Mouse (Mus musculus) midbrain, embryonic 14.5 days (tissue): Measurements from ENCODE around the gene Mpp3. TPM values are rescaled to one million over a fixed set of nuclear protein-coding genes. Genes with fewer than 3 reads are reported as not detected.

Experiments used
- ATAC-seq: fragments of 200-750 bp; cut with Nextera tagmentation; 2 replicates; pipeline ENCODE4 v1.8.0; 2017; ENCODE audit warnings: moderate number of reproducible peaks, moderate library complexity; ENCODE audit not compliant: low FRiP score, low TSS enrichment
- DNase-seq: peaks from one replicate; pipeline ENCODE4 v3.0.0-alpha.2; 2015
- H3K27ac ChIP-seq: fragments of 300-500 bp; sonication (generic); replicated peaks from 2 replicates; pipeline ENCODE4 v1.5.1; 2014; ENCODE audit warnings: mild to moderate bottlenecking, low read depth, low read length, moderate library complexity
- H3K27me3 ChIP-seq: fragments of 300-500 bp; sonication (generic); 2 replicates; pipeline ENCODE4 v1.6.1; 2014; ENCODE audit warnings: low read length, control low read depth, mixed read lengths; ENCODE audit not compliant: control insufficient read depth, insufficient read depth
- H3K36me3 ChIP-seq: fragments of 300-500 bp; sonication (generic); 2 replicates; pipeline ENCODE4 v1.6.1; 2014; ENCODE audit warnings: low read length, control low read depth; ENCODE audit not compliant: control insufficient read depth, insufficient read depth
- H3K4me1 ChIP-seq: fragments of 300-500 bp; sonication (generic); 2 replicates; pipeline ENCODE4 v1.6.1; 2014; ENCODE audit warnings: mild to moderate bottlenecking, antibody characterized with exemption, low read length, control low read depth; ENCODE audit not compliant: control insufficient read depth, insufficient read depth
- H3K4me2 ChIP-seq: fragments of 300-500 bp; sonication (generic); 2 replicates; pipeline ENCODE4 v1.6.1; 2014; ENCODE audit warnings: mild to moderate bottlenecking, low read length, moderate library complexity
- H3K4me3 ChIP-seq: fragments of 300-500 bp; sonication (generic); replicated peaks from 2 replicates; pipeline ENCODE4 v1.5.1; 2014; ENCODE audit warnings: low read depth, low read length
- H3K9ac ChIP-seq: fragments of 300-500 bp; sonication (generic); replicated peaks from 2 replicates; pipeline ENCODE4 v1.6.1; 2014; ENCODE audit warnings: mild to moderate bottlenecking, low read length, moderate library complexity
- H3K9me3 ChIP-seq: fragments of 300-500 bp; sonication (generic); 2 replicates; pipeline ENCODE4 v1.6.1; 2016; ENCODE audit warnings: low read length, control low read depth, mixed read lengths; ENCODE audit not compliant: control insufficient read depth
- WGBS: fragments of 180-500 bp; shearing (Covaris S2); extraction: QIAGEN DNeasy Blood & Tissue Kit; methylation state at CpG from one replicate; pipeline ENCODE4 v1.1.7; 2014; 5-methylcytosine and 5-hydroxymethylcytosine counted together
- polyA plus RNA-seq: library from polyadenylated mRNA; unstranded; fragments of >200 nt; fragmentation: Nextera tagmentation; extraction: Ambion mirVana; gene quantifications from 2 replicates; pipeline ENCODE4 v1.2.1, GENCODE M21; 2014

Gene Mpp3
- polyA plus RNA-seq, 1 experiment from 2014 or later, result 54.2 TPM

- Histone ChIP-seq H3K9ac (peak overlapping the region; percentile 21; the same call in 1 of the 2 replicates), H3K4me3 (peak overlapping the region; percentile 28), H3K36me3 (peaks cover 49% of the 10 kb centered on the region), H3K4me1 (0 out of 2 replicates have a peak, but pooled peaks cover 3% of the 10 kb centered on the region), H3K27ac (no peak overlapping the region), H3K9me3 (no peaks in the 10 kb centered on the region), H3K4me2 (peak overlapping the region; percentile 58), H3K27me3 (no peaks in the 10 kb centered on the region)
- WGBS, result 4% methylated on average over 23 of the region's 23 CpGs
- DNase-seq, result peak; percentile 89
- ATAC-seq, result peak; percentile 64
Measured at GRCm38 (mm10) chr11:102061236-102061940, 33.1 kb upstream of the Mpp3 start.

- Histone ChIP-seq H3K4me2 (no peak overlapping the region), H3K36me3 (peaks cover 12% of the 10 kb centered on the region), H3K4me1 (no peaks in the 10 kb centered on the region), H3K27ac (no peak overlapping the region), H3K27me3 (no peaks in the 10 kb centered on the region), H3K9ac (no peak overlapping the region), H3K9me3 (no peaks in the 10 kb centered on the region), H3K4me3 (no peak overlapping the region)
- no peak for ATAC-seq
- 28% methylated on average over 9 of the region's 9 CpGs for WGBS
- peak; percentile 73 for DNase-seq
Measured at GRCm38 (mm10) chr11:102053847-102054246, 25.6 kb upstream of the Mpp3 start.

DNA sequence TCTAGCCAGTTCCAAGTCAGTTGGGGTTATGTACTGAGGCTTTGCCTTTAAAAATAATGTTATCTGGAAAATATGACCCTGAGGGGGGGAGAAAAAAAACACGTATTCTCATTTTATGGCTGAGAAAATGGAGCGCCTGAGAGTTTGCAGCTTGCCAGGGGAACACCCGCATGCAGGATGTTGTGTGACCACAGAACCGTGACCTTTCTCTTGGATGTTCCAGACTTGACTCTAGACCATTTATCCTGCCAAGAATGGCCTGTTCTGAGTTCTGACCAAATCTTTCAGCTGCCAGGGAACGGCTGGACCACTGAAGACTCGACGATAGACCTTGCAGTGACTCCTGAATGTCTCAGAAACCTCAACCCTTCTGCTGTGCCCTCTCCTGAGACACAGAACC is 24.9 kb upstream of the Mpp3 start:
- no peak overlapping the region for H3K9ac ChIP-seq
- H3K4me2 ChIP-seq, result no peak overlapping the region
- H3K9me3 ChIP-seq, result no peaks in the 10 kb centered on the region
- no peak for DNase-seq
- no peak for ATAC-seq
- H3K4me3 ChIP-seq, result no peak overlapping the region
- no peaks in the 10 kb centered on the region for H3K4me1 ChIP-seq
- H3K27ac ChIP-seq, result no peak overlapping the region
- WGBS, result 82% methylated on average over 7 of the region's 7 CpGs
- H3K36me3 ChIP-seq, result peaks cover 5% of the 10 kb centered on the region; the same call in 1 of the 2 replicates
- H3K27me3 ChIP-seq, result no peaks in the 10 kb centered on the region

DNA sequence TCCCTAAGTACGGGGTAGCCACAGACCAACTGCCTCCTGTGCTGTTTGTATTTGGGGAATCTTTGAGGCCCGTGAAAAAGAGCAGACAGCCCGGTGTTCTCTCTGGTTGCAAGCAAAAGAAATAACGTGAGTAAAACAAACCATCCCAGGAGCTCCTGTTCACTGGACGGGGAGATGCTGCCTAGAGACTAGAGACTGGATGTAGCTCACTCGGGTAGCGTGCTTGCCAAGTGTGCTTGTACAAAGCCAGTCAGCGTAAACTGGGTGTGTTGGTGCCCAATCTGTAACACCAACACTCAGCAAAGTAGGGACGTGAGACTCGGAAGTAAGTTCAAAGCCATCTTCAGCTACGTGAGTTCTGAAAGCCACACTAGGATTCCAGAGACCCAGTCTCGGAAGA is 24.4 kb upstream of the Mpp3 start:
- Histone ChIP-seq H3K9ac (no peak overlapping the region), H3K9me3 (no peaks in the 10 kb centered on the region), H3K4me2 (no peak overlapping the region), H3K4me3 (no peak overlapping the region), H3K27me3 (no peaks in the 10 kb centered on the region), H3K36me3 (peaks cover under 1% of the 10 kb centered on the region; the same call in 1 of the 2 replicates), H3K27ac (no peak overlapping the region), H3K4me1 (no peaks in the 10 kb centered on the region)
- DNase-seq (no peak), ATAC-seq (no peak)
- WGBS, result 83% methylated on average over 12 of the region's 12 CpGs

GRCm38 (mm10) chr11:102051954-102052353 is 23.7 kb upstream of the Mpp3 start:
- Histone ChIP-seq H3K36me3 (no peaks in the 10 kb centered on the region), H3K4me1 (no peaks in the 10 kb centered on the region), H3K27me3 (no peaks in the 10 kb centered on the region), H3K4me2 (no peak overlapping the region), H3K4me3 (no peak overlapping the region), H3K9me3 (no peaks in the 10 kb centered on the region), H3K9ac (no peak overlapping the region), H3K27ac (no peak overlapping the region)
- DNase-seq (no peak), ATAC-seq (no peak)
- WGBS, result 39% methylated on average over 4 of the region's 4 CpGs

GRCm38 (mm10) chr11:102051541-102051940 is 23.3 kb upstream of the Mpp3 start:
- H3K4me1 ChIP-seq, result no peaks in the 10 kb centered on the region
- no peaks in the 10 kb centered on the region for H3K36me3 ChIP-seq
- H3K27ac ChIP-seq, result no peak overlapping the region
- no peaks in the 10 kb centered on the region for H3K27me3 ChIP-seq
- no peak overlapping the region for H3K4me2 ChIP-seq
- WGBS, result 79% methylated on average over 4 of the region's 4 CpGs
- H3K9ac ChIP-seq, result no peak overlapping the region
- no peak overlapping the region for H3K4me3 ChIP-seq
- no peak for ATAC-seq
- DNase-seq, result no peak
- H3K9me3 ChIP-seq, result no peaks in the 10 kb centered on the region

GRCm38 (mm10) chr11:102049875-102050482 is 21.7 kb upstream of the Mpp3 start:
- no peak for ATAC-seq
- H3K27me3 ChIP-seq, result no peaks in the 10 kb centered on the region
- WGBS, result 48% methylated on average over 14 of the region's 14 CpGs

GRCm38 (mm10) chr11:102046607-102047006 is 18.3 kb upstream of the Mpp3 start:
- H3K4me3 ChIP-seq, result no peak overlapping the region
- no peak overlapping the region for H3K9ac ChIP-seq
- DNase-seq (no peak), ATAC-seq (no peak)
- H3K4me2 ChIP-seq, result no peak overlapping the region
- peaks cover 12% of the 10 kb centered on the region for H3K9me3 ChIP-seq
- H3K36me3 ChIP-seq, result no peaks in the 10 kb centered on the region
- H3K27me3 ChIP-seq, result no peaks in the 10 kb centered on the region
- H3K27ac ChIP-seq, result no peak overlapping the region
- H3K4me1 ChIP-seq, result no peaks in the 10 kb centered on the region
- 79% methylated on average over 9 of the region's 9 CpGs for WGBS

More at GRCm38 (mm10) chr11:102049875-102050482, 21.7 kb upstream of the Mpp3 start:
- Histone ChIP-seq H3K27ac (no peak overlapping the region), H3K9me3 (peaks cover 12% of the 10 kb centered on the region), H3K4me1 (no peaks in the 10 kb centered on the region), H3K4me2 (no peak overlapping the region), H3K36me3 (no peaks in the 10 kb centered on the region), H3K9ac (no peak overlapping the region), H3K4me3 (no peak overlapping the region)
- DNase-seq, result no peak

DNA sequence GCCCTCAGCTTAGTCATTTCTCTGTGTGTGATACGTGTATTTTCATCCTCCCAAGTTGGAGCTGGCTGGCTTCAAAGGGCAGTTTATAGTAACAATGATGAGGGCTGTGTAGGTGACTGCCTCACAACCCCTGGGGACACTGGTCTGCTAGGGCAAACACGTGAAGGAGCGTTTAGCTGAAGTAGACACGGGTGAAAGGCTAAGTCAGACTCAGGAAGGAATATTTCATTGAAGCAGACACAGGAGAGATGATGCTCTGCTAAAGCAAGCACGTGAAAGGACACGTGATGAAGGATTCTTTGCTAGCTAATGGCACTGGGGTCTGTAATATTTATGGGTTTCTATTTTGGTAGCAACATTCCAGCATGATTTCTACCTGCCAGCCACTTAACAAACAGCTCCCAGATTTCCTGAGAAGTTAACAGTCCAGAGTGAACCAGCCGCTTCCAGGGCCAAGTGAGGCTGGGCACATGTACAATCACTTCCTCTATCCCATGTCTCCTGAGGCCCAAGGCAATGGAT is 16.5 kb upstream of the Mpp3 start:
- Histone ChIP-seq H3K9me3 (peaks cover 12% of the 10 kb centered on the region), H3K9ac (no peak overlapping the region), H3K4me3 (no peak overlapping the region), H3K36me3 (no peaks in the 10 kb centered on the region), H3K4me1 (no peaks in the 10 kb centered on the region), H3K4me2 (no peak overlapping the region), H3K27ac (no peak overlapping the region), H3K27me3 (no peaks in the 10 kb centered on the region)
- DNase-seq (no peak), ATAC-seq (no peak)
- 91% methylated on average over 7 of the region's 7 CpGs for WGBS
